ENCODE assay signal across 12 mouse cellular contexts in the genomic region with DNA sequence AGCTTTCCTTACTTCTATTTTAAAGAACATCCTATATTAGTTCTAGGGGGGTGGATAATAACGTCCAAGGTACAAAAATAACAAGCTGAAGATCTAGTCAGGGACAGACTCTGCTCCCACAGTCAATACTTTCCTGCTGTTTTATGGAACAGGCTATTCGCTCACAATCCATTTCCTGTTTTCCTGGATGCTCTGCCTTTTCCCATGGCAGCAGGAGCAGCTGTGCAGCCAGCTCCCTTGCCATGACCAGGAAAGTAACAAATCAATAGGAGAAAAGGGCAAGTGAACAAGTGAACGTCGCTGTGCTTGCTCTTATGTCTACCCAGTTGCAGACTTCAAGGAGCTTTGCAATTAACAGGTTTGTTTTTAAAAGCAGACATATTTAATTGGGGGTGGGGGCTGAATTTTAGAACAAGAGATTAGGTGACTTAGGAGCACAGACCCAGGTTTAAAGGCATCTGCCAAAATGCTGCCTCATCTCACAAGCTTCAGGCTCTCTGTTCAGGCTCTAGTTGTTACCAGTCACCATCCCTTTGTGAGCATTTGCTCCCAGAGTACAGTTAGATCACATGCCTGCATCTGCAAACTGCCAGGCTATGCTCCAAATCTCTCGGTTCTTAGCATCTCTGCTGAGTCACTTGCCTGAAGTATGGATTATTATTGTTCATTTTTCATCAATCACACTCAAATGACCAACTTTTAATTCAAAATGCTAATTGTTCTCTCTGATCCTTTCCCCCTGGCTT.
DNase-seq lines count a peak whose midpoint lies in the region; ATAC-seq and TF ChIP-seq lines count a peak whose summit lies in the region.
"Had no signal": no experiment of that assay in that cellular context is flagged by ENCODE, and none has a peak within 500 bp of the region (broad histone marks: within the 10 kb centered on the region; RNA-seq: fewer than 3 reads in every experiment).

No protein-coding gene starts in this region.

- H3K4me3 ChIP-seq in limb, embryonic 11.5 days (ENCODE audit: low read depth, low read length) = no peak overlapping the region
- H3K4me3 ChIP-seq in limb, embryonic 10.5 days = no peak overlapping the region
- H3K4me3 ChIP-seq in hindbrain, embryonic 15.5 days = no peak overlapping the region
- H3K4me3 ChIP-seq in neural tube, embryonic 13.5 days = no peak overlapping the region
- no peak overlapping the region for H3K4me3 ChIP-seq in lung, adult 2 months (replicated peaks; ENCODE audit: extremely low read depth, low read depth, low read length)
- H3K4me3 ChIP-seq: limb, embryonic 12.5 days had no signal

- H3K27me3 ChIP-seq in limb, embryonic 11.5 days (ENCODE audit: control insufficient read depth, insufficient read depth, low read length) = no peaks in the 10 kb centered on the region
- no peaks in the 10 kb centered on the region for H3K27me3 ChIP-seq in limb, embryonic 10.5 days (ENCODE audit: low read depth, poor library complexity, severe bottlenecking)
- H3K27me3 ChIP-seq in hindbrain, embryonic 15.5 days = no peaks in the 10 kb centered on the region
- no peaks in the 10 kb centered on the region for H3K27me3 ChIP-seq in neural tube, embryonic 13.5 days
- H3K27me3 ChIP-seq: limb, embryonic 12.5 days had no signal

- no peak overlapping the region for H3K4me2 ChIP-seq in limb, embryonic 11.5 days (ENCODE audit: low read depth, severe bottlenecking)
- H3K4me2 ChIP-seq in hindbrain, embryonic 15.5 days = no peak overlapping the region
- H3K4me2 ChIP-seq in neural tube, embryonic 13.5 days = peak overlapping the region; percentile 21; the same call in 1 of the 2 replicates
- H3K4me2 ChIP-seq: limb, embryonic 12.5 days had no signal

- H3K4me1 ChIP-seq in limb, embryonic 11.5 days (ENCODE audit: control insufficient read depth, insufficient read depth, low read length) = no peaks in the 10 kb centered on the region
- H3K4me1 ChIP-seq in limb, embryonic 10.5 days = peaks cover 6% of the 10 kb centered on the region
- H3K4me1 ChIP-seq in hindbrain, embryonic 15.5 days (replicated peaks) = peaks cover 14% of the 10 kb centered on the region
- peaks cover 16% of the 10 kb centered on the region for H3K4me1 ChIP-seq in neural tube, embryonic 13.5 days (replicated peaks)
- H3K4me1 ChIP-seq in lung, adult 2 months (ENCODE audit: control insufficient read depth, insufficient read depth, low read length) = no peaks in the 10 kb centered on the region

- no peaks in the 10 kb centered on the region for H3K36me3 ChIP-seq in limb, embryonic 11.5 days (ENCODE audit: control insufficient read depth, insufficient read depth, low read length)
- H3K36me3 ChIP-seq in limb, embryonic 10.5 days = no peaks in the 10 kb centered on the region
- H3K36me3 ChIP-seq in hindbrain, embryonic 15.5 days = no peaks in the 10 kb centered on the region
- H3K36me3 ChIP-seq in neural tube, embryonic 13.5 days = no peaks in the 10 kb centered on the region
- H3K36me3 ChIP-seq: limb, embryonic 12.5 days had no signal

- H3K9me3 ChIP-seq in limb, embryonic 11.5 days (ENCODE audit: control insufficient read depth, low read length) = no peaks in the 10 kb centered on the region
- H3K9me3 ChIP-seq in limb, embryonic 10.5 days (replicated peaks) = no peaks in the 10 kb centered on the region
- no peaks in the 10 kb centered on the region for H3K9me3 ChIP-seq in hindbrain, embryonic 15.5 days
- no peaks in the 10 kb centered on the region for H3K9me3 ChIP-seq in neural tube, embryonic 13.5 days
- H3K9me3 ChIP-seq: limb, embryonic 12.5 days had no signal

- DNase-seq in heart, adult 8-10 months (ENCODE audit: low spot score) = peak; percentile 36
- no peak for DNase-seq in heart, postnatal 36 days
- DNase-seq in limb, embryonic 11.5 days (ENCODE audit: low spot score) = peak; percentile 29
- DNase-seq in limb, embryonic 10.5 days (ENCODE audit: low spot score) = no peak
- DNase-seq in lung, adult 2 months = no peak
- no peak for DNase-seq in spleen, adult 12 weeks (ENCODE audit: low spot score)
- DNase-seq: adrenal gland, postnatal 25 days; gastrocnemius, postnatal 14 days had no signal

- intact Hi-C loops in heart, postnatal 36 days (cut with DNase I) = loop anchor here (5.0 kb wide), 1 partner anchor 37 kb away; no protein-coding TSS in a partner anchor

- no peak for TF ChIP-seq POLR2A in lung, adult 2 months (IDR thresholded peaks at IDR 0.05; ENCODE audit: borderline replicate concordance, extremely low read depth, low read depth, low read length)

- 34% methylated on average over 5 of the region's 5 CpGs for WGBS in limb, embryonic 11.5 days
- WGBS in limb, embryonic 10.5 days = 50% methylated on average over 5 of the region's 5 CpGs
- WGBS in hindbrain, embryonic 15.5 days = 35% methylated on average over 5 of the region's 5 CpGs
- WGBS in neural tube, embryonic 13.5 days = 9% methylated on average over 5 of the region's 5 CpGs
- WGBS in lung, adult 2 months = 27% methylated on average over 5 of the region's 5 CpGs

- no peak overlapping the region for H3K27ac ChIP-seq in limb, embryonic 11.5 days (replicated peaks; ENCODE audit: low read depth, low read length)
- no peak overlapping the region; the same call in 1 of the 2 replicates for H3K27ac ChIP-seq in limb, embryonic 10.5 days
- peak overlapping the region; percentile 60 for H3K27ac ChIP-seq in hindbrain, embryonic 15.5 days (replicated peaks)
- H3K27ac ChIP-seq in neural tube, embryonic 13.5 days (replicated peaks) = peak overlapping the region; percentile 72
- H3K27ac ChIP-seq: limb, embryonic 12.5 days had no signal

- no peak for ATAC-seq in limb, embryonic 11.5 days (ENCODE audit: insufficient number of reproducible peaks, low FRiP score, low TSS enrichment, low read depth)
- ATAC-seq in hindbrain, embryonic 15.5 days (ENCODE audit: low FRiP score, low read depth) = peak; percentile 76
- ATAC-seq in neural tube, embryonic 13.5 days (ENCODE audit: low read depth) = peak; percentile 89
- ATAC-seq: CD4-positive, CD25-positive, alpha-beta regulatory T cell, adult 4 months had no signal

- no peak for TF ChIP-seq CTCF in lung, adult 2 months (IDR thresholded peaks at IDR 0.05; ENCODE audit: insufficient read depth, low read length)

- H3K9ac ChIP-seq in limb, embryonic 11.5 days (ENCODE audit: low read length) = no peak overlapping the region
- no peak overlapping the region for H3K9ac ChIP-seq in hindbrain, embryonic 15.5 days
- no peak overlapping the region for H3K9ac ChIP-seq in neural tube, embryonic 13.5 days
- H3K9ac ChIP-seq: limb, embryonic 12.5 days had no signal

Comparison
In these comparisons a context has a peak if more than half of its experiments do, and no peak if none do; other contexts are left out.
1. DNase-seq: peak in heart, adult 8-10 months (single experiment) and limb, embryonic 11.5 days (single experiment); none in heart, postnatal 36 days (0 of 2), limb, embryonic 10.5 days (single experiment), lung, adult 2 months (single experiment) and spleen, adult 12 weeks (single experiment).
2. H3K27ac ChIP-seq: peak in hindbrain, embryonic 15.5 days (single experiment) and neural tube, embryonic 13.5 days (single experiment); none in limb, embryonic 11.5 days (single experiment) and limb, embryonic 10.5 days (single experiment).